Mouse (Mus musculus) embryonic facial prominence, embryonic 11.5 days (tissue): ENCODE measurements around the gene Heg1. TPM values are rescaled to one million over a fixed set of nuclear protein-coding genes. Genes with fewer than 3 reads are reported as not detected.

Experiments
- ATAC-seq: fragments of 200-750 bp; cut with Nextera tagmentation; replicated peaks from 2 replicates; pipeline ENCODE4 v1.8.0; 2017; ENCODE audit warnings: low read depth; ENCODE audit not compliant: insufficient number of reproducible peaks, low FRiP score, low TSS enrichment
- DNase-seq: peaks from one replicate; pipeline ENCODE4 v3.0.0-alpha.2; 2015; ENCODE audit warnings: low spot score
- H3K27ac ChIP-seq: fragments of 300-500 bp; sonication (generic); replicated peaks from 2 replicates; pipeline ENCODE4 v1.5.1; 2014; ENCODE audit warnings: mild to moderate bottlenecking, low read depth, low read length, control low read depth
- H3K27me3 ChIP-seq: fragments of 300-500 bp; sonication (generic); 2 replicates; pipeline ENCODE4 v1.6.1; 2014; ENCODE audit warnings: mild to moderate bottlenecking, low read length, moderate library complexity, mixed read lengths; ENCODE audit not compliant: control insufficient read depth, insufficient read depth
- H3K36me3 ChIP-seq: fragments of 300-500 bp; sonication (generic); replicated peaks from 2 replicates; pipeline ENCODE4 v1.6.1; 2014; ENCODE audit warnings: low read depth, mild to moderate bottlenecking, low read length, moderate library complexity, mixed read lengths; ENCODE audit not compliant: control insufficient read depth, insufficient read depth
- H3K4me1 ChIP-seq: fragments of 300-500 bp; sonication (generic); 2 replicates; pipeline ENCODE4 v1.6.1; 2014; ENCODE audit warnings: low read length, mixed read lengths; ENCODE audit not compliant: control insufficient read depth, insufficient read depth
- H3K4me2 ChIP-seq: fragments of 300-500 bp; sonication (generic); 2 replicates; pipeline ENCODE4 v1.6.1; 2014; ENCODE audit warnings: low read depth, mild to moderate bottlenecking, control low read depth, low read length, moderate library complexity
- H3K4me3 ChIP-seq: fragments of 300-500 bp; sonication (generic); 2 replicates; pipeline ENCODE4 v1.5.1; 2014; ENCODE audit warnings: low read depth, low read length, control low read depth
- H3K9ac ChIP-seq: fragments of 300-500 bp; sonication (generic); replicated peaks from 2 replicates; pipeline ENCODE4 v1.6.1; 2014; ENCODE audit warnings: mild to moderate bottlenecking, control low read depth, low read length
- H3K9me3 ChIP-seq: fragments of 300-500 bp; sonication (generic); replicated peaks from 2 replicates; pipeline ENCODE4 v1.6.1; 2016; ENCODE audit warnings: mild to moderate bottlenecking, low read length, inconsistent platforms, mixed read lengths; ENCODE audit not compliant: control insufficient read depth
- WGBS: fragments of 180-500 bp; shearing (Covaris S2); extraction: QIAGEN DNeasy Blood & Tissue Kit; methylation state at CpG from one replicate; pipeline ENCODE4 v1.1.7; 2014; 5-methylcytosine and 5-hydroxymethylcytosine counted together
- polyA plus RNA-seq: library from polyadenylated mRNA; unstranded; fragments of >200 nt; fragmentation: Nextera tagmentation; extraction: Ambion mirVana; gene quantifications from 2 replicates; pipeline ENCODE4 v1.2.1, GENCODE M21; 2014

Gene Heg1
- polyA plus RNA-seq, 1 experiment from 2014 or later = 12.4 TPM

GRCm38 (mm10) chr16:33752904-33753578, 68.9 kb downstream of the Heg1 start:
- H3K9me3 ChIP-seq = no peaks in the 10 kb centered on the region
- H3K4me2 ChIP-seq = no peak overlapping the region
- H3K4me1 ChIP-seq = no peaks in the 10 kb centered on the region
- WGBS = 86% methylated on average over 8 of the region's 8 CpGs
- DNase-seq (no peak), ATAC-seq (no peak)
- H3K27me3 ChIP-seq = no peaks in the 10 kb centered on the region
- H3K4me3 ChIP-seq = no peak overlapping the region
- H3K36me3 ChIP-seq = no peaks in the 10 kb centered on the region
- H3K9ac ChIP-seq = no peak overlapping the region
- no peak overlapping the region for H3K27ac ChIP-seq

GRCm38 (mm10) chr16:33755293-33755692, 71.1 kb downstream of the Heg1 start:
- Histone ChIP-seq H3K4me1 (no peaks in the 10 kb centered on the region), H3K27me3 (no peaks in the 10 kb centered on the region), H3K36me3 (no peaks in the 10 kb centered on the region), H3K27ac (no peak overlapping the region), H3K4me2 (no peak overlapping the region), H3K9ac (no peak overlapping the region), H3K9me3 (no peaks in the 10 kb centered on the region), H3K4me3 (no peak overlapping the region)
- ATAC-seq = no peak
- WGBS = 74% methylated on average over 8 of the region's 8 CpGs
- DNase-seq = no peak

- Histone ChIP-seq H3K4me1 (no peaks in the 10 kb centered on the region), H3K4me2 (no peak overlapping the region), H3K27me3 (no peaks in the 10 kb centered on the region), H3K9me3 (no peaks in the 10 kb centered on the region), H3K27ac (no peak overlapping the region), H3K36me3 (no peaks in the 10 kb centered on the region), H3K4me3 (no peak overlapping the region), H3K9ac (no peak overlapping the region)
- DNase-seq (no peak), ATAC-seq (no peak)
- 51% methylated on average over 16 of the region's 16 CpGs for WGBS
Measured at GRCm38 (mm10) chr16:33755961-33756360, 71.8 kb downstream of the Heg1 start.

- Histone ChIP-seq H3K27me3 (no peaks in the 10 kb centered on the region), H3K36me3 (no peaks in the 10 kb centered on the region), H3K27ac (no peak overlapping the region), H3K9ac (no peak overlapping the region), H3K4me1 (no peaks in the 10 kb centered on the region), H3K4me3 (no peak overlapping the region), H3K9me3 (no peaks in the 10 kb centered on the region), H3K4me2 (no peak overlapping the region)
- WGBS = 47% methylated on average over 6 of the region's 6 CpGs
- ATAC-seq = no peak
- no peak for DNase-seq
Measured at GRCm38 (mm10) chr16:33756396-33756795, 72.2 kb downstream of the Heg1 start.

- DNase-seq (no peak), ATAC-seq (no peak)
- Histone ChIP-seq H3K4me1 (no peaks in the 10 kb centered on the region), H3K4me3 (no peak overlapping the region), H3K9me3 (no peaks in the 10 kb centered on the region), H3K27ac (no peak overlapping the region), H3K9ac (no peak overlapping the region), H3K36me3 (no peaks in the 10 kb centered on the region), H3K4me2 (no peak overlapping the region), H3K27me3 (no peaks in the 10 kb centered on the region)
- WGBS = 87% methylated on average over 7 of the region's 7 CpGs
Measured at GRCm38 (mm10) chr16:33759207-33759606, 75.0 kb downstream of the Heg1 start.

GRCm38 (mm10) chr16:33760542-33760941, 76.4 kb downstream of the Heg1 start:
- Histone ChIP-seq H3K36me3 (no peaks in the 10 kb centered on the region), H3K27me3 (no peaks in the 10 kb centered on the region), H3K4me3 (no peak overlapping the region), H3K9ac (no peak overlapping the region), H3K9me3 (no peaks in the 10 kb centered on the region), H3K27ac (no peak overlapping the region), H3K4me1 (no peaks in the 10 kb centered on the region), H3K4me2 (no peak overlapping the region)
- ATAC-seq (no peak; the same call in 1 of the 2 replicates), DNase-seq (no peak)
- 33% methylated on average over 5 of the region's 5 CpGs for WGBS

GRCm38 (mm10) chr16:33760996-33761395, 76.8 kb downstream of the Heg1 start:
- H3K4me2 ChIP-seq = no peak overlapping the region
- DNase-seq (no peak), ATAC-seq (no peak)
- no peak overlapping the region for H3K9ac ChIP-seq
- H3K9me3 ChIP-seq = no peaks in the 10 kb centered on the region
- no peaks in the 10 kb centered on the region for H3K36me3 ChIP-seq
- H3K4me3 ChIP-seq = no peak overlapping the region
- no peaks in the 10 kb centered on the region for H3K4me1 ChIP-seq
- no peak overlapping the region for H3K27ac ChIP-seq
- 61% methylated on average over 11 of the region's 11 CpGs for WGBS
- no peaks in the 10 kb centered on the region for H3K27me3 ChIP-seq

- WGBS = 67% methylated on average over 12 of the region's 12 CpGs
- Histone ChIP-seq H3K9ac (no peak overlapping the region), H3K4me2 (no peak overlapping the region), H3K27me3 (no peaks in the 10 kb centered on the region), H3K4me1 (no peaks in the 10 kb centered on the region), H3K36me3 (no peaks in the 10 kb centered on the region), H3K27ac (no peak overlapping the region), H3K4me3 (no peak overlapping the region), H3K9me3 (no peaks in the 10 kb centered on the region)
- ATAC-seq = 0 out of 2 replicates have a peak, but pooled peaks have one; percentile 56
- DNase-seq = peak; percentile 71
Measured at GRCm38 (mm10) chr16:33764501-33765193, 80.5 kb downstream of the Heg1 start.
